Mouse (Mus musculus) natural killer cell, adult 2 months (primary cell): Measurements from ENCODE around the gene Maco1.

Source experiments
- DNase-seq, 2 experiments: peaks; one replicate each; pipeline ENCODE4 v3.0.0; 2022; ENCODE audit warnings: low spot score in 2 of 2

The Maco1 gene

DNA sequence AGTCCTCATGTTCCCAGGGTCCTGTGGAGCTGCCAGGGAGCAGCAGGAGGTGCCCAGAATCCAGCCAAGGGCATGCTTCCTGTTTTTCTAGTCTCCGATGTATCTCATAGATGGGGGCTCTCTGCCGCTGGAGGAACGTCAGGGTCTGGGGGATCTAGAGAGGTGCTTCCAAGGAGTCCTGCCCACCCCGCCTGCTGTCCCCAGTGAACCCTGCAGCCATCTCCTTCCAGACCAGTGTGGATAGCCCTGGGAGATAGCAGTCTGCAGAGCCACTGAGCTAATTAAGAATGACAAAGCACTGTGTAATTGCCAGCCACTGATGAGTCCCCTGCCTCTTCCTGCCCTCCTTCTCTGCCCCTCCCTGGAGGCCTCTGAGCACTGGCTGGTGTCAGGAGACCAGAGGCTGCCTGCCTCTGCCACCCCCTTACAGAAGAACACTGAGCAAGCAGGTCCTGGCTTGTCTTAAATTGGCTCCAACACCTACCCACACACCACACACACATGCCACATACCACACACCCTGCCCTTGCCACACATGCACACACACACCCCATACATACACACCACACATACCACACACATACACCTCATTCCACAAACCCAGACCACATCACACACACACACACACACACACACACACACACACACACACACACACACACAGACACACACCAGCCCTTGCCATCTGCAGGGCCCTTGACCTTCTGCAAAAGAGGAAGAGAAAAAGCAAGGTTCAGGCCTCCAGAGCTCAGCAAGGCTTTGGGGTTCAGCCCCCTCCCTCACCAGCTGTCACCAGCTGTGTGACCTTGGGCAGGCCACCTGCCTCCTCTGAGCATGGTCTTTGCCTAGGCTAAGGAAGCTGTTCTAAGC is 80.1 kb downstream of the Maco1 start:
- no peak for DNase-seq

- DNase-seq = no peak
Measured at GRCm38 (mm10) chr4:134769891-134770290, 83.3 kb downstream of the Maco1 start.

- DNase-seq = no peak
Measured at GRCm38 (mm10) chr4:134769081-134769811, 83.9 kb downstream of the Maco1 start.

DNA sequence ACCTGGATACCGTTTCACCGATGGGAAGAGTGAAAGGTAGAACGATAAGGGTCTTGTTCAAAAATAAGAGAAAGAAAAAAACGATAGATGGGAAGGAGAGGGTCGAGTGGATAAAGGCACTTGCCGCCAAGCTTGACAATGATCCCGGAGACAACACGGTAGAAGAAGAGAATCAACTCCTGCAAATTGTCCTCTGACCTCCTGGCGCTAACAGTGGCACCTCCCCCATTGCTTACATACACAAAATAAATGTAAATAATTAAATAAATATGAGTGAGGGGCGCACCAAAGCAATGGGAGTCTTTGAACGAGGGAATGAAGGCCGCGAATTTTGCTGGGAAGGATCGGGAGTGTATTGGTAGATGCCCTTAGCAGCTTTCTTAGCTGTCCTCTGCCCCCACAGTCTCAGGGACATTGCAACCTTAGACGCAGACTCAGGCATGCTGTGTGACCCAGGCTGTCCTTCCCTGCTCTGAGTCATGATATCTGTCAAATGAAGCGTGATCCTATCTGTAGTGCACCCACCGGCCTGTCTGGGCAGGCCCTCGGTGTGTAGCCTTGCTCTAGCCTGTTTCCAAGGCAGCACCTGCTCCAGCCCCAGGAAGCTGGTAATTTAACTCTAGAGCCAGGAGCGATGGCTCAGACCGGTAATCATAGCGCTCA is 84.8 kb downstream of the Maco1 start:
- no peak for DNase-seq

DNA sequence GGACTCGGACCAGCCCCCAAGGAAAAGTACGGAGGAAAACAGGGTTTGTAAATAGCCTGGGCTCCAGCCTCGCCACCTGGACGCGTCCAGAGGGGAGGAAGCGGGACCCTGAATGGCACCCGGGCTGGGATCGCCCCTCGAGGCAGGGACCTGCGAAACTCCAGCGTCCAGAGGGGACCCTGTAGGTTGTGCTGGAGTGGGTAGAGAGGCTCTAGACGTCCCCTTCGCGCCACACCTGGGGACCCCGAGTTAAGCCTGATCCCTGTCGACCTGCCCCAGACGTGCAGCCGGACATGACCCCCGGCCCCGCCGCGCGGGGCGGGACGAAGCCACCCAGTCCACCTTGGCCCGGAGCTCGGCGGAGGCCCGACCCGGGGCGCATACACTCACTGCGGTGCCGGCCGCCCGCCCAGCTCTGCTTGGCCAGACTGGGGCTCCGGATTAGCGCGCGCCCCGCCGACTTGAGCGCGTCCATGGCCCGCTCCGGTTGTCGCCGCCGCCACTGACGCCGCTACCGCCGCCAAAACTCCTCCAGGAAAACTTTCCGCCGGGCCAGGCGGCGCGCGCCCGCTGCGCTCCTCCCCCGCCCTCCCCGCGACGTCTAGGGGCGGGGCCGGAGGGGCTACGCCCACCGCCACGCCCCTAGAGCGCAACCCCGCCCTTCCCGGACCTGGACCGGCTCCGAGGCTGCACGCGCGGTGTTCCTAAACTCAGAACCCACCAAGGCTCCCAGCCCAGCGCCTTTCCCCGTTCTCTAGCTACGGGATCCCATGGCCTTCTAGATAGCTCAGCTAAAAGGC is 85.5 kb downstream of the Maco1 start, which contains the start of gene Ldlrap1:
Gene Ldlrap1, minus strand, starts transcription at position 599 of the 800 bp plus-strand sequence.
- peak; percentile 59 to 66 for DNase-seq

- peak in 1 of 2 experiments; percentile 29 for DNase-seq
Measured at GRCm38 (mm10) chr4:134766904-134767425, 86.2 kb downstream of the Maco1 start.

- no peak for DNase-seq
Measured at GRCm38 (mm10) chr4:134766277-134766676, 86.9 kb downstream of the Maco1 start.

DNA sequence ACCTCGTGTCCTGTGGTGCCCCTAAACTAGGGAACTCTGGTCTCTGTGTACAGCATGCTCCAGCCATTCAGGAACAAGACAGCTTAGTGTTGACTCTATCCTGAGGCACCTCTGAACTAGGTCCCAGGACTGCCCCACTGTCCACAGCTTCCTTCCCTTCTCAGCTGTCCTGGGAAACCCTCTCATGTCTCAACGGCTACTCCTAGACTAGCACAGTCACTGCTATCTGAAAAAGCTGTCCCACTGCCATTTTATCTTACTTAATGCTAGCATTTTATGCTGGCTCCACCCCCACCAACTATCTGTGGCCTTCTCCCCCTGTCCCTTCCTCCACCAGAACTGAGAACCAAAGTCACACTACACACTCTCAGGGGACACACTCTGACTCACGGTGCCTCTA is 88.8 kb downstream of the Maco1 start:
- no peak for DNase-seq

DNA sequence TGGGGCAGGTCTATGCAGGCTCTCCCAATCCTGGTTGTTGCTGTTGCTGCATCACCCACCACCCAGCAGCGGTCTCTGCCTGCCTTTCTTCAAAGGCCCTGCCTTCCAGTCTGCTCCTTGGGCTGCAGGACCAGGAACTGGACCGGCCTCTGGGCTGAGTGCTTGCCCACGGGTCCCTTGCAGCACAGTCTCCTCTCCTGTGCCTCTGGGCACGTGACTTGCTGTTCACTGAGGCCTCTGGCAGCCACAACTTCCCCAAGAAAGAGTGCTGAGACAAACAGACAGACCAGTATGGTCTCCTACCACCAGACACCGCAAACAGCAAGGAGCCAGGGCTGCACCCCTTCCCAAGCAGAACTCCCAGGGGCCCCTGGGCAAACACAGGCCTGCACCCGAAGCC is 90.8 kb downstream of the Maco1 start:
- DNase-seq = peak in 1 of 2 experiments; percentile 28

GRCm38 (mm10) chr4:134760793-134761201 is 92.3 kb downstream of the Maco1 start:
- DNase-seq = no peak

DNA sequence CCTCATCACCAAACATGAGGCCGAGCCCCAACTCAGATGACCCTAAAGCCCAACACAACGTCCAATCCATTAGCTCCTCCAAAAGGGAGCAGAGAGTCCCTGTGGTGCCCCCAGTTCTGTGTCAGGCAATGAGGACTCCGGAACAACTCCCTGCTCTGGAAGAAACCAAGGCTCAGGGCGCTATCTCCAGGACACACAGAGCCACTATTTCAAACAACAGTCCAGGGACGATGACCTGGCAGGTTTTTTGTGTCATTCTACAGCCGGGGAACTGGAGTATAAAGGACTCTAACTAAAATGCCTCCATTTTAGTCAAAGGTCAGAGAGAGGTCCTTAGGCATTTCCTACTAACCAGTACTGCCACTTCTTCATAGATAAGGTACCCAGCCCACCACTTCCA is 92.9 kb downstream of the Maco1 start:
- DNase-seq = no peak

GRCm38 (mm10) chr4:134759564-134759963 is 93.6 kb downstream of the Maco1 start:
- DNase-seq = no peak

DNA sequence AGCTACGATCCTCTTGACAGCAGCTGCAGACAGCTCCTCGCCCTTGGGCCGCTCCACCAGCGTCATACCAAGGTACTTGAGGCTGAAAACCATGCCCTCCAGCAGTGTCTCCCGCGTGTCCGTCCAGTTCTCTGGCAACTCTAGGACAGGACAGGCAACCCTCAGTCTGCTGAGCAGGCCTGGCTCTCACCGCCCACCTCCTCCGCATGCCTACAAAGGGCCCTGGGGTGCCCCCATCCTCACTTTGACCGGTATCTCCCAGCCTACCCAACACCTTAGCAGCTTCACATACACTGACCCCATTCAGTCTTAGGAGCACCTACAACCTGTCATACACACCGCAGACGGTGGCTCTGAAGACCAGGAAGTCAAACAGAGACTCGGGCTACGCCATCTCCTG is 94.2 kb downstream of the Maco1 start:
- no peak for DNase-seq

- DNase-seq = no peak
Measured at GRCm38 (mm10) chr4:134758367-134758766, 94.8 kb downstream of the Maco1 start.

DNA sequence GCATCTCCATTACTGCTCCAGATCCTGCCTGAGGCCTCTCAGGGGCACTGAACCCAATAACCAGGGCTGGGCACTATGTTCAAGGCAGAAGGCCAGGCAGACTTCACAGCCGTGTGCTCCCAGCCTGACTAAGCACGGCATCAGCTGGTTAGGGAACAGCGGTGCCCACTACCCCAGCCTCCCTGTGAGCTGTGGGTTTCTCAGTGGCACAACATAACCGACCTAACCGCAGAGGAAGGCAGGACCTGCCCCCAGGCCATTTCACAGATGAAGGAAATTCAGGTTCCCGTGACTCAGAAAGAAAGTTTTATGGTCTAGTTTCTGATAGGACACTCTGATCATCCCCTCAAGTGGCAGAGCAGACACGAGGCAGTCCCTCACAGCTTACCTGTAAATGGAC is 96.2 kb downstream of the Maco1 start:
- DNase-seq = no peak

DNA sequence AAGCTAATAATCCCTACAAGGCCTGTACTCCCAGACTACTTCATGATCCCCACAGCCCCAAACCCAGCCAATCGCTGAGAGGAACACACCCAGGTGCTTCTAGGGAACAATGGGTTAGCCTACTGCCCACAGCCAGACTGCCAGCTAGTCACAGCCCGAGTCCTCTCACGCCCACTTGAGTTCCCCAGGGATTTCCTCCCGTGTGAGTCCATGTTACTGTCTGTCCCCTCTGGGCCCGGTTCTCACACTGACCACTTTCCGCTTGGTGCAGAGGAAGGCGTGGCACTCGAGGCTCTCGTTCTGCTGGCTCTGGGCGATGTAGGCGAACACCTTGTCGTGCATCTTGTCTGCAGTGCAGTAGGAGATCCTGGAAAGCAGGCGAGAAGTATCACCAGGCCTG is 98.2 kb downstream of the Maco1 start:
- DNase-seq = no peak

GRCm38 (mm10) chr4:134754371-134754770 is 98.8 kb downstream of the Maco1 start:
- peak; percentile 56 to 71 for DNase-seq

- peak in 1 of 2 experiments; percentile 35 for DNase-seq
Measured at GRCm38 (mm10) chr4:134753516-134754261, 99.5 kb downstream of the Maco1 start.

- peak; percentile 37 to 55 for DNase-seq
Measured at GRCm38 (mm10) chr4:134752911-134753426, 100.2 kb downstream of the Maco1 start.
